Mouse (Mus musculus) ES-E14 (cell line): ENCODE data around the gene Tmem190.

Experiments used
- HCFC1 ChIP-seq: IDR thresholded peaks from 2 replicates; pipeline ENCODE4 v1.6.1; 2012; ENCODE audit warnings: low read length, inconsistent platforms, borderline replicate concordance; ENCODE audit not compliant: insufficient read depth
- MAFK ChIP-seq: IDR thresholded peaks from 2 replicates; pipeline ENCODE4 v1.6.1; 2014; ENCODE audit warnings: mild to moderate bottlenecking, low read depth, low read length, inconsistent platforms; ENCODE audit not compliant: insufficient read depth
- ZC3H11A ChIP-seq: IDR thresholded peaks from 2 replicates; pipeline ENCODE4 v1.6.1; 2012; ENCODE audit warnings: low read depth, mild to moderate bottlenecking, inconsistent platforms, low read length, borderline replicate concordance
- ZNF384 ChIP-seq: IDR thresholded peaks from 2 replicates; pipeline ENCODE4 v1.6.1; 2012; ENCODE audit warnings: low read depth, low read length, inconsistent platforms

- TF ChIP-seq HCFC1 (no peak), ZNF384 (no peak), ZC3H11A (no peak; the same call in 1 of the 2 replicates), MAFK (no peak)
Observed at GRCm38 (mm10) chr7:4795767-4796433, 13.2 kb downstream of the Tmem190 start.
